Mouse (Mus musculus) stomach, postnatal 0 days (tissue): Measurements from ENCODE around the gene Hps6. TPM values are rescaled to one million over a fixed set of nuclear protein-coding genes. Genes with fewer than 3 reads are reported as not detected.
"Not testable (repeated sequence)": the region's sequence is repeated elsewhere in the genome, so short reads cannot be mapped to it uniquely, and the experiment has no call there.

Experiments used
- ATAC-seq: fragments of 200-750 bp; cut with Nextera tagmentation; 2 replicates; pipeline ENCODE4 v1.8.0; 2017; ENCODE audit not compliant: low FRiP score, low TSS enrichment
- DNase-seq: peaks from one replicate; pipeline ENCODE4 v3.0.0-alpha.2; 2016; ENCODE audit warnings: low spot score
- H3K27ac ChIP-seq: fragments of 300-500 bp; sonication (generic); replicated peaks from 2 replicates; pipeline ENCODE4 v1.5.1; 2014; ENCODE audit warnings: mild to moderate bottlenecking, control low read depth
- H3K27me3 ChIP-seq: fragments of 300-500 bp; sonication (generic); 2 replicates; pipeline ENCODE4 v1.6.1; 2014; ENCODE audit warnings: low read length; ENCODE audit not compliant: control insufficient read depth, insufficient read depth
- H3K36me3 ChIP-seq: fragments of 300-500 bp; sonication (generic); 2 replicates; pipeline ENCODE4 v1.6.1; 2014; ENCODE audit warnings: low read length, mixed read lengths; ENCODE audit not compliant: control insufficient read depth, insufficient read depth
- H3K4me1 ChIP-seq: fragments of 300-500 bp; sonication (generic); replicated peaks from 2 replicates; pipeline ENCODE4 v1.6.1; 2014; ENCODE audit warnings: antibody characterized with exemption; ENCODE audit not compliant: control insufficient read depth, insufficient read depth
- H3K4me2 ChIP-seq: fragments of 300-500 bp; sonication (generic); replicated peaks from 2 replicates; pipeline ENCODE4 v1.6.1; 2014; ENCODE audit warnings: low read depth, mild to moderate bottlenecking, control low read depth, moderate library complexity
- H3K4me3 ChIP-seq: fragments of 300-500 bp; sonication (generic); 2 replicates; pipeline ENCODE4 v1.5.1; 2014; ENCODE audit warnings: low read depth, low read length, control low read depth
- H3K9ac ChIP-seq: fragments of 300-500 bp; sonication (generic); 2 replicates; pipeline ENCODE4 v1.6.1; 2014; ENCODE audit warnings: mild to moderate bottlenecking, low read length, control low read depth, mixed read lengths
- H3K9me3 ChIP-seq: fragments of 300-500 bp; sonication (generic); 2 replicates; pipeline ENCODE4 v1.6.1; 2016; ENCODE audit warnings: low read length; ENCODE audit not compliant: control insufficient read depth
- CTCF ChIP-seq: IDR thresholded peaks from 2 replicates; pipeline ENCODE4 v1.5.1; 2016; ENCODE audit warnings: antibody characterized with exemption, low read depth, mild to moderate bottlenecking, moderate library complexity
- EP300 ChIP-seq: optimal IDR thresholded peaks from 2 replicates; pipeline ENCODE3; 2016; ENCODE audit warnings: antibody characterized with exemption
- WGBS: fragments of 180-500 bp; shearing (Covaris S2); extraction: QIAGEN DNeasy Blood & Tissue Kit; methylation state at CpG from one replicate; pipeline ENCODE4 v1.1.7; 2014; 5-methylcytosine and 5-hydroxymethylcytosine counted together
- polyA plus RNA-seq: library from polyadenylated mRNA; unstranded; fragments of >200 nt; fragmentation: Nextera tagmentation; extraction: Ambion mirVana; gene quantifications from 2 replicates; pipeline ENCODE4 v1.2.1, GENCODE M21; 2015

Gene Hps6
- polyA plus RNA-seq, result 4.9 and 5.1 TPM in 2 replicates

GRCm38 (mm10) chr19:46003371-46004226, at the start of gene Hps6:
Gene Hps6, plus strand, starts transcription at chr19:46003508.
- Histone ChIP-seq H3K4me3 (peak within 1 kb of the TSS; percentile 73), H3K27ac (peak within 1 kb of the TSS; percentile 75), H3K4me2 (peak within 1 kb of the TSS; percentile 98), H3K9me3 (no peaks in the 10 kb centered on the region), H3K4me1 (peaks cover 7% of the 10 kb centered on the region; the same call in 1 of the 2 replicates), H3K36me3 (no peaks in the 10 kb centered on the region; the same call in 1 of the 2 replicates), H3K9ac (peak within 1 kb of the TSS; percentile 84), H3K27me3 (no peaks in the 10 kb centered on the region)
- peak; percentile 92 for DNase-seq
- TF ChIP-seq CTCF, result no peak; the same call in 1 of the 2 replicates
- no peak for TF ChIP-seq EP300
- WGBS, result 3% methylated on average over 69 of the region's 70 CpGs
- peak; percentile 95 for ATAC-seq

- TF ChIP-seq CTCF, result no peak
- no peak for TF ChIP-seq EP300
- 86% methylated on average over 7 of the region's 7 CpGs for WGBS
These were observed 46.6 kb upstream of the Hps6 start for GRCm38 (mm10) chr19:45956736-45957135.

GRCm38 (mm10) chr19:45960770-45961169, 42.5 kb upstream of the Hps6 start:
- no peak for TF ChIP-seq EP300
- no peak for TF ChIP-seq CTCF
- no peak for DNase-seq
- H3K27me3 ChIP-seq, result no peaks in the 10 kb centered on the region
- no peak for ATAC-seq
- H3K27ac ChIP-seq, result no peak overlapping the region
- no peak overlapping the region for H3K4me3 ChIP-seq
- H3K9ac ChIP-seq, result no peak overlapping the region
- H3K36me3 ChIP-seq, result peaks cover 7% of the 10 kb centered on the region; the same call in 1 of the 2 replicates
- H3K4me2 ChIP-seq, result no peak overlapping the region
- no peaks in the 10 kb centered on the region for H3K4me1 ChIP-seq
- WGBS, result 47% methylated on average over 5 of the region's 5 CpGs
- no peaks in the 10 kb centered on the region for H3K9me3 ChIP-seq

More at GRCm38 (mm10) chr19:45956736-45957135, 46.6 kb upstream of the Hps6 start:
- Histone ChIP-seq H3K27me3 (no peaks in the 10 kb centered on the region), H3K4me2 (no peak overlapping the region), H3K4me3 (no peak overlapping the region), H3K36me3 (peaks cover 4% of the 10 kb centered on the region; the same call in 1 of the 2 replicates), H3K9me3 (no peaks in the 10 kb centered on the region), H3K27ac (no peak overlapping the region), H3K9ac (no peak overlapping the region), H3K4me1 (no peaks in the 10 kb centered on the region)
- DNase-seq, result no peak
- ATAC-seq, result no peak

GRCm38 (mm10) chr19:45984379-45984778, 18.9 kb upstream of the Hps6 start:
- Histone ChIP-seq H3K27ac (no peak overlapping the region), H3K4me1 (no peaks in the 10 kb centered on the region), H3K4me2 (no peak overlapping the region), H3K9me3 (no peaks in the 10 kb centered on the region), H3K36me3 (no peaks in the 10 kb centered on the region), H3K27me3 (no peaks in the 10 kb centered on the region), H3K9ac (no peak overlapping the region), H3K4me3 (no peak overlapping the region)
- DNase-seq (no peak), ATAC-seq (no peak)
- TF ChIP-seq CTCF (no peak), EP300 (no peak)

GRCm38 (mm10) chr19:45988238-45988637, 15.1 kb upstream of the Hps6 start:
- 91% methylated on average over 3 of the region's 3 CpGs for WGBS
- Histone ChIP-seq H3K9me3 (no peaks in the 10 kb centered on the region), H3K4me2 (no peak overlapping the region), H3K36me3 (no peaks in the 10 kb centered on the region), H3K9ac (no peak overlapping the region), H3K27ac (no peak overlapping the region), H3K27me3 (no peaks in the 10 kb centered on the region), H3K4me1 (no peaks in the 10 kb centered on the region), H3K4me3 (no peak overlapping the region)
- DNase-seq (no peak), ATAC-seq (no peak)
- no peak for TF ChIP-seq EP300
- TF ChIP-seq CTCF, result no peak

GRCm38 (mm10) chr19:45991171-45991570, 12.1 kb upstream of the Hps6 start:
- Histone ChIP-seq H3K9ac (no peak overlapping the region), H3K9me3 (no peaks in the 10 kb centered on the region), H3K4me2 (no peak overlapping the region), H3K36me3 (no peaks in the 10 kb centered on the region), H3K27ac (no peak overlapping the region), H3K4me1 (no peaks in the 10 kb centered on the region), H3K27me3 (no peaks in the 10 kb centered on the region), H3K4me3 (no peak overlapping the region)
- ATAC-seq, result no peak
- 89% methylated on average over 3 of the region's 3 CpGs for WGBS
- no peak for DNase-seq
- TF ChIP-seq CTCF (no peak), EP300 (no peak)

- ATAC-seq, result not testable (repeated sequence)
- WGBS, result 70% methylated on average over 6 of the region's 6 CpGs
These were observed 9.9 kb upstream of the Hps6 start for GRCm38 (mm10) chr19:45993441-45993840.

More at GRCm38 (mm10) chr19:45993441-45993840, 9.9 kb upstream of the Hps6 start:
- H3K27me3 ChIP-seq, H3K36me3 ChIP-seq, H3K27ac ChIP-seq, H3K9ac ChIP-seq, H3K4me2 ChIP-seq, DNase-seq, H3K4me3 ChIP-seq, H3K9me3 ChIP-seq, H3K4me1 ChIP-seq: not testable (repeated sequence)
